Mouse (Mus musculus): Measurements from ENCODE around the gene Tmem185b. TPM values are rescaled to one million over a fixed set of nuclear protein-coding genes. Genes with fewer than 3 reads are reported as not detected.
A peak's percentile ranks its signal among the peaks of the same experiment; 100 is the strongest.

Tmem185b gene
- polyA plus RNA-seq, 3 experiments from 2014 or later: 15.6 to 20.2 (median 20.0) TPM

DNA sequence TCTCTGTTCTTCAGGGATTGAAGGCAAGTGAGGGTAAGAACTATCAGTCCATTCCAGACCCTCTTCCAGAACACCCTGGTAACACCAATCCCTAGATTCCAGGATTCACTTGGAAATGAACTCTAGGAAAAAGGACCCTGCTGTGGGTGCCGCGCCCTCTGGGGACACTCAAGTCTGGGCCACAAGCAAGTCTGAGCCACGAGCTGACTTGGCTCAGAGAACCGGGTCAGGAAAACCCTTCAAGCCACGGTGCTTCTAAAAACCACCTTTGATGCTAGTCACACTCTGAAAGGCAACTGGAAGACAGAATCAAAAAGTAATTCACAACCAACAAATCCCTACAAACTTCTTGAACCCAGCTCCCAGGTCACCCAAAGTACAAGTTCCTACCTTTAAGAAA, 22.2 kb upstream of the Tmem185b start:
- no peak for ATAC-seq

DNA sequence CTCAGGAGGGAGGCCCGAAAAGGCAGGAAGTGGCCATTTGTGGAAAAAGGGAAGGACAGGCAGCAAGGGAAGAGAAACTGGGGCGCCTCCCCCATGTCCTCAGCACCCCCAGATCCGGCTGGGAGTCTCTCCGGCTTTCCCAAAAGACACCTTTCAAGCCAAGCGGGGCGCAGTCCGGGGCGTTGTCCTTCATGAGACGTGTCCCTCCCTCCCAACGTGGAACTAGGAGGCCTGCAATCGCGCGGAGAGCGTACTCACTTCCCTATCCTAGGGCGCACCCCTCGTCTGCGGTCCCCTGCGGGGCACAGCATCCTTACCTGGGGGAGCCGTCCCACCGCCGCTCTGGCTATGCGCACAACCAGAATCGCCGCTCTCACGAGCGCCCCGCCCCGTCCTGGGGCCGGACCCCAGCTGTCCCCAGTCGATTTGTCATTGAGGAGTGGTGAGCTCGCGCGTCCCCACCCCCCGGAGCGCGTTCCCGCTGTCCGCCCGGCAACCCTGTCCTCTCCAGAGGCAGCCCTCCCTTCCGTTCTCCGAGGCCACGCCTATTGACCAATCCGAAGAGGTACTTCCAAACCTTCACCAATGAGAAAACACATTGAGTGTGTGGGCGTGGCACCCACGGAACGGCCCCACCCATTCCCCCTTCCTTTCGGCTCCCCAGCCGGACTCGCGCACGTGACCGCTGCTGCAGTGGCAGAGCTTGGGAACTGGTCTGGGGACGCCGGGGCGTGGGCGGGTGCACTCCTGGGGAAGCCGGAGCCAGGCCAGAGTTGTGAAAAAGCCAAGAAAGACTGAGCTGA, 21.5 kb upstream of the Tmem185b start, which contains the start of gene Ralb:
Ralb (minus strand) TSS at position 535 of the 803 bp plus-strand sequence.
- peak; percentile 98 for ATAC-seq

DNA sequence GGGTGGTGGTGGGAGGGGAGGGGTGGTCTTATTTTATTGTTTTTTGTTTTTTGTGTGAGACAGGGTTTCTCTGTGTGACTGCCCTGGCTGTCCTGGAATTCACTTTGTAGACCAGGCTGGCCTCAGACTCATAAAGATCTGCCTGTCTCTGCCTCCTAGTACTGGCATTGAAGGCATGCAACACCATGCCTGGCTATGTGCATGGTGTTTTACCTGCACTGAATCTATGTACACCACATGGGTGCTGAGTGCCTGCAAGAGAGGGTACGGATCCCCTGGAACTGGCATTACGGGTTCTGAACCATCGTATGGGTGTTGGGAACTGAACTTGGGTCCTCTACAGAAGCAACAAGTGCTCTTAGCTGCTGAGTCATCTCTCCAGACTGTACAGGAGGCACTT, 20.0 kb upstream of the Tmem185b start:
- ATAC-seq: no peak

DNA sequence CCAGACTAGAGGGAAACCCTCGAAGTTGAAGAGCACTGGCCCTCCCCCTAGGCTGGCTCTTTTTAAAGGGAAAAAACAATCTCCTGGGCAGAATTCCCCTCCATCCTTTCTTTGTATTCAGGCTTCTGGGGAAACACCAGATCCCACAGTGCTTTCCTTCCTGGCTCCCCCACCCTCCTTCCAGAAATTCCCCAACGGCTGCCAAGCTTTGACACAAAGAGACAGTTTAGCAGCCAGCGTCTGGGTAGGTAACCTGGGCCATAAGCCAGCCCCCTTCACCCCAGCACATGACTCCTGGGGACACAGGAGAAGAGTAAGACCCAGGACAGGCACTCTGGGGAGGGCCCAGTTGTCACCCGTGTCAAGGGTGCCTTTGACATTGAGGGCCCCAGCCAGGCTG, 17.4 kb upstream of the Tmem185b start:
- ATAC-seq: no peak

DNA sequence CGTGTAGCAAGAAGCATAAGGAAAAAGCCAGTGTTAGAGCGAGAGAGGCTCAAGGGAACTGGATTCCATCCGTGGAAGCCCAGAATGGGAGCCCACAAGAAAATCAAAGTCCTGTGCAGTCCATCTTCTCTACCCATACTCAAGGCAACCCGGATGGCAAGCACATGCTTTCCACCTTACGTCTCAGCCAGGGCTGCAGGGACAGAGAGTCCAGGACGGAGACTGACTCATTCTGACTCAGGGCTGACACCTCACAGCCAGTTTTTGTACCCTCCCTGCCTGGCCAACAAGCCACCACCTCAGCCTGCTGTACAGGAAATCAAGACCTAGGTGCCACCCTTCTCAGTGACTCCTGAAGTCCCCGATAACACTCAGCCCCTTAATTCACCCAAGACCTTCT, 16.5 kb upstream of the Tmem185b start:
- no peak for ATAC-seq

DNA sequence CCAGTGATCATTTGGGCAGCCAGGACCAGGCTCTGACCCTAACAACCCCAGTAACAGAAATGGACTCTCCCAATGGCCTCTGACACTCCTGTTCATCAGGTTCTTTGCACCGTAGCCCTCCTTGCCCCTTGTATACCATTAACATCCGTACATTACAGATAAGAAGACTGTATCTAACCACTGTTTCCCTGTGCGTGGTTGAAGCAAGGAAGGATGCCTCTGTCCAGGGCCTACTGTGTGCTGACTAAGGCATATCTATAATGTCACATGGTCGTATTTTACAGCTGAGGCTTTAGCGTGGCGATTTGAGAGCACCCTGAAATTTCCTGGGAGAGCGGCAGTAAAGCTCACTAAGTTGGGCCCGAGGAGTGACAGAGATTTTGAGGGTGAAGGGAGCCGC, 15.6 kb upstream of the Tmem185b start:
- no peak for ATAC-seq

DNA sequence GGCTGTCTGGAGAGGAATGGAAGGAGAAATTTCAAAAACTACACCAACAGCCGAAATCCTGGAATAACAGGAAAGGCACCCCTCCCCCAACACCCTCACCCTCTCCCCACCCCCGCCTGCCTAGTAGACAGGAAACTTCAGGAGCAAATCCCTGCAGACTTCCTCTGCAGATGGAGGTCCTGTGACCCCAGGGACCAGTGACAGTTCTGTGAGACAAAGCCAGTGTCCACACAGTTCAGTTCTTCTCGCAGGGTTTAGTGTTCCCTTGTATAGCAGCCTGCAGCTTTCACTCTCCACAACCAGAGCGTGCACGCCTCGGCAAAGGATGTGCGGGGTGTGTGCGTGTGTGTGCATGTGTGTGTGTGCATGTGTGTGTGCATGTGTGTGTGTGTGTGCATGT, 15.1 kb upstream of the Tmem185b start:
- ATAC-seq: no peak

DNA sequence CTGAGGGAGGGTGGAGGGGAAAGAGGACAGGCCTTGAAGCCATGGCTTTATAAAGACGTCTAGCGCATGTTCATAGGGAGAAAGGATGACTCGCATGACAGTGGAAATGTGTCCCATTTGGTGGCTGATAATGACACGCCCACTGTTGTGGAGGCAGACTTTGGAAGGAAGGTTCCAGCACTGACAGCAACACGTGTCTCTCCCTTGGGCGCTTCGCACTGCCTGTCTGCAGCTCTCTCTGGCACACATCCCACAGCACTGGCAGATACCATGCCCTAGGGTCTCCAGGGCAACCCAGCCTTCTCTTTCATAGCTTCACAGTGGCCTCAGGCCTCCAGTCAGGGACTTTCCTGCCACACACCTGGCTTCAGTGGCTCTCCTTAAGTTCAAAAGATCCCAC, 7.9 kb upstream of the Tmem185b start:
- no peak for ATAC-seq

DNA sequence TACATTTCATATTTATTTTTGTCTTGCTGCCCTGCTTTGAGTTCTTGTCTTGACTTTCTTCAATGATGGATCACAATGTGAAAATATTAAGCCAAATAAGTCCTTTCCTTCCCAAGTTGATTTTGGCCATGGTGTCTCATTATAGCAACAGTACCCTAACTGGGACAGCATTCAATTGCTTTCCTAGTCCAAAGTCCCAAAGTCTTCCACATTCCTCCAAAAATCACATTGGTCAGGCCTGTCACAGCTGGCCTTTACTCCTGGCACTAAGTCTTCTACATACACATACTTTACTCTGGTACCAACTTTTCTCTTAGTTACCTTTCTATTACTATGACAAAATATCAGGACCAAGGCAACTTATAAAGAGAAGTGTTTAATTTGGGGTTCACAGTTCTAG, 7.2 kb upstream of the Tmem185b start:
- no peak for ATAC-seq

DNA sequence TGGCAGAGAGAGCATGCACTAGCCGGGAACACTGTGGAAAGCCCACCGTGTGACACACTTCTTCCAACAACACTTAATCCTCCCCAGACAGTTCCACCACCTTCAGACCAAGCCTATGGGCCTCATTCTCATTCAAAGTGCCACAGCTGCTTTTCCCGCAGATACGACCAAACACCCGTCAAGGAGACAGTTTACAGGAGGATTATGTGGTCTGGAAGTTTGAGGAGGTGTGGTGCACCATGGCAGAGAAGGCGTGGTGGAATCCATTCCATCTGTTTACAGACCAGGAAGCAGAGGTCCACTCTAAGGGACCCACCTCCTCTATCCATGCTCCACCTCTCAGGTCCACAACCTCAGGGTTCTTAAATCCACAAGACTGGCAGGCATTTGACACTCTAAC, 6.7 kb upstream of the Tmem185b start:
- no peak for ATAC-seq

DNA sequence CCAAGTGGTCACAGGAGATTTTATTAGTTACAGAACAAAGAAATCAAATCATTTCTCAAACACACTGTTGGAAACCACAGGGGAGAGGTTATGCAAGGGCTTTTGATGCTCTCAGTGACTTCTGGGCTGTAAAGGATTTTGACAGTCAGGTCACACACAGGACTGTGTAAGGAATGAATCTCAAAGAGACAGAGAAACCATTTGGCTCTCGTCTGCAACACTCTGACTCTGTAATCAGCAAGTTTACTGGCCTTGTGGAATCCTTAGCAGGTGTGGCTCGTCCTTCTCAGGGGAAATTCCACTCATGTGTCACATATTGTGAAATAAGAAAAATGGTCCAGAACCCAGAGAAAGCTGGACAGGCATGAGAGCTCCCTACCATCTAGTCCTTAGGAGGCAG, 4.9 kb upstream of the Tmem185b start:
- ATAC-seq: no peak

DNA sequence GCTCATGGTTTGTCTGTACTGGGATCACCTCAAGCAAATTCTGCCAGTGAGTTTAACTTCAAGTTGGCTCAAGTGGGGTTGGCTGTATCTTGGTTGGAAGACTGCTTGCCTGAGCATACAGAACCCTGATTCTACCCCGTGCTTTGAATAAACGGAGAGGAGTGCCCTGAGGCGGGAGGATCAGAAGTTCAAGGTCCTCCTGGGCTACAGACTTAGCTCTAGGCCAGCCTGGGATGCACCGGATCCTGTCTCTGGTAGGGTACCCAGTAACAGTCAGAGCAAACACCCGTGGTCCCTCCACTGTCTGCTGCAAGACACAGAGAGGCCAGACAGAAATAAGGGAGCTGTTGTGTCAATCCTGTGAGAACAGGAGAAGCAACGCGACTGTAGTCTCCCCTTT, 4.3 kb upstream of the Tmem185b start:
- no peak for ATAC-seq

DNA sequence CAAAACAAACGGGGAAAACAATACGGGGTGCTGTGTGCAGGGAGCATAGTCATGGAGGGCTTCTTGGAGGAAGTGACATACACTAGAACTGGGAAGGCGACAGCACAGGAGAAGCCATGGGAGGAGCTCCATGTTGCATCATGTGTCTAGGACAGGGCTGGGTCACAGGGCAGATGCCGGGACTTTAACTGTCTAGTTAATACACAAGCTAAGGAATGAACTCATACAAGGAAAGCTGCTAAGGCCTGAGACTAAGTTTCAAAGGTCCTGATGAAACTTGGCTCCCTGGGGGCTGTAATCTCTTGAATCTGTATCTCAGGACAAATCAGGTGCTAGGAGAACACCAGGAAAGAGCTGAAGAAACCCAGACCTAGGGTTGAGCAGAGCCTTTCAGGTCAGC, 3.2 kb upstream of the Tmem185b start:
- ATAC-seq: no peak

DNA sequence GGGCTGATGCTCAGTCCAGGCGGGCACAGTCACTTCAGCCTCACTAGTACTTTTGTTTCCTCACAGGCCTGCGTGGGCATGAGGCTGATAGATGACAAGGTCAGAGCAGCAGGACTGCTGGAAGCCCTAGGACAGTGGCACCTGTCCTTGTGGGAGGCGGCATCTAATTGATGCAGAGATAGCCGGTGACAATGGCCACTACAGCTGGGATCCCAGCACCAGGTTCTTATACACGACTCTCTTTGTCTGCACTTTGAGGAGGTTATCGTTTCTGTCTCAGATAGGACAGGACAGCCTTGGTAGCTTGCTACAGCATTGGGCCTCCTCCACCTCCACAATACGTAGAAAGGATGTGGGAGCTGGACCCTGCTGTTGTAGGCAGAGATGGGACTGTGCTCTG, 2.6 kb upstream of the Tmem185b start:
- no peak for ATAC-seq

DNA sequence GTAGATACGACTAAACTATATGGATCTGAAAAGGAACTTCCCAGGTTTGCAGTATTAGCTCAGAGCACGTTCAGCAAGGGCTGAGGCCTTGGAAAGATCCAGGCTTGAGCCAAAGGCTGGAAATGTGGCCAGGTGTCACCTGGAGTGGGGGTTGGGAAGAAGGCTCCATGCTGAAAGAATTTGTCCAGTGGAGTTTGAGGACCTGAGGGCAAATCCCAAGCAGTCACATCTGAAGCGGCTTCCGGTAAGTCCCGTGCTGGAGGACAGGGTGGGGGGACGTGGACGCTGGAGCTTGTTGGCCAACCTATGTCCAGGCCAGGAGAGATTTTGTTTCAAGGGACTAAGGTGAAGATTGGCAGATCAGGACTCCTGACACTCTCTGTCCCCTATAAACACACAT, 2.1 kb upstream of the Tmem185b start:
- no peak for ATAC-seq

DNA sequence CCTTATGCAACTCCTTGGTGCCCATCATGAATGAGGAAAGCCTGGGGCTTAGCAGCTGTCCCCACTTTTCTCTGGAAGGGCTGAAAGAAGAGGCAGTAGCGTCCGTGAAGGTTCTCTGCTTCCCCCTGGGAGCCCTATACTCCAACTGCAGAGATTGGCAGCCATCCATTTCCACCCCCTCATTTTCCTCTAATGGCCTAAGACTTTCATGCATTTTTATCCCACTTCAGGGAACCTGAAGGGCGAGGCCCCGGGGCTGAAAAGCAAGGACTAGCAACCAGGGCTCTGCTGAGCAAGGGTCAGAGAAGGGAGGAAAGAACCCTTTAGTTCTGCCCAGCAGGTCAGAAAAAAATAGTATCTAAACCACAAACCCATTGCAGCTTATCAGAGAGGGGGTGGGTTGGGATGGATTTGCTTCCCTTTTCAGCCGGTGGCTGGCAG, 936 bp upstream of the Tmem185b start:
- no peak for ATAC-seq

DNA sequence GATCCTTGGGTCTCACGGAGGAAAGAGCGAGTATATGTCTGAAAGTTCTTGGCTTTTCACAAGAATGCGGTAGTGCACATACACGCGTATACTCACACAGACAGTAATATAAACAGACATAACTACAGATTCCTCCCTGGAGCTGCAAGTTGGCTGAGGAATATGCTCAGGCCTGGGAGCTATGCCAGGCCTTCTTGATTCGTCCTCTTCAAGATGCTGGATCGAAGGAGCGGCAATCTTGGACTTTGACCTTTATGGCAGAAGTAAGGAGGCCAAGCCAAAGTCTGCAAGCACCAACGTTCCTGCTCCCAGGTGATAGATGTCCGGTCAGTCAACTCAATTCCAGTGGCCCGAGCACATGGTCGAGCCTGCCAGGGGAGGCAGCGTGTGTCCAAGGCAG, 5.0 kb downstream of the Tmem185b start:
- no peak for ATAC-seq

DNA sequence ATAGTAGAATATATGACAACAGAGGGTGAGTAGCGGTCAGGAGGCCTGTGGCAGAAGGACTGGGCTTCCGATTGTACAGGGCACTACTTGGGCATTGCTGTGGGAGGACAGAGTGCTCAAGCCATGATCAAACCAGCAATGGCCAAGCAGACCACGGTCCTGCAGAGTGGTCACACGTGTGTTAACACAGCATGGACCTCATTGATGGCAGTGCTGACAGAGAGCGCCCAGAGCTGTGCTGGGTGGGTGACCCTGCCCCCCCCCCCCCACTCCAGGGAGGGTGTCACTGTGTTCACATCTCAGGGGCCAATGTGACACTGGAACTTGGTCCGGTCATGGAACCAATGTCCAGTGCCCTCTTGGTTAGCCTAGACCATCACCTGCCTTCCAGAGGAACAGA, 6.2 kb downstream of the Tmem185b start:
- ATAC-seq: no peak

DNA sequence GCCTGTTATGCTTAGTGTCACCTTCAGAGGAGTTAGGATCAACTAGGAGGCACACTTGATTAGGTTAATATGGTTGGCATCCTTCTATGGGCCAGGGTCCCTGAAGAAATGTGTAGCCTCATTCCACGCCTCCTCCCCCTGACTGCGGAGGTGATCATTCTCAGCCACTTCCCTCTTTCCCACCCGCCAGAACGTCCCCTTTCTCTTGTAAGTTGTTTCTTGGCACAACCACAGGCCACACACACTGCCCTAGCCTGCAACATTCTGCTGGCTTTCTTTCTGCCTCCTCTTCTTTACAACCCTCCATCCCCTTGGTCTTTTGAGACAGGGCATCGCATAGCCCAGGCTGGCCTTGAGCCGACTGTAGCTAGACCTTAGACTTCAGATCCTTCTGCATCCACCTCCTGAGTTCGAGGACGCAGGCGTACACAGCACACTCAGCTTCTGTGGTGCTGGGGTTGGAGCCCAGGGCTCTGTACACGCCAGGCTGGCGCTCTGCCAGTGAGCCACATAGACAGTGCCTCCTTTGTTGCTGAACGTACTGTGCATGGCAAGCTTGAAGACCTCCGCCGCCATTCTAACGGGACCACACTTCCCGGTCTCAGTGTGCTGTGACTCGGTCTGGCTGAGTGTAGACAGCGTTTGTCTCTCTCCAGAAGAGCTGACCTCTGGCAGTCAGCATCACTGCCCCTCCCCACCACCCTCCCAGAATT, 7.3 kb downstream of the Tmem185b start:
- no peak for ATAC-seq

DNA sequence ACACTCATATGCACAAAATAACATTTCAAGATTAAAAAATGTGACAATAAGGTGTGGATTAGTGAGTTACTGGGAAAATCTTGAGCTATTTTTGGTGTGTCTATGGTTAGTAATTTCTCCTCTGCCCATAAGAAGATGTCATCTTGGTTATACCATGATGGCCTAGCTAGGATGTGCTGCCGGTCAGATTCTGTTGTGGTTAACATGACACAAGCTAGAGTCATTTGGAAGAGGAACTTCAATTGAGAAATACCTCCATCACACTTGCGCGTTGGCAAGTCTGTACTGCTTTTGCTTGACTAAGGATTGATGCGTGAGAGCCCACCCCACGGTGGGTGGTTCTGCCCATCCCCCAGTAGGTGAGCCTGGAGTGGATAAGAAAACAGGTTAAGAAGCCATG, 8.4 kb downstream of the Tmem185b start:
- no peak for ATAC-seq

DNA sequence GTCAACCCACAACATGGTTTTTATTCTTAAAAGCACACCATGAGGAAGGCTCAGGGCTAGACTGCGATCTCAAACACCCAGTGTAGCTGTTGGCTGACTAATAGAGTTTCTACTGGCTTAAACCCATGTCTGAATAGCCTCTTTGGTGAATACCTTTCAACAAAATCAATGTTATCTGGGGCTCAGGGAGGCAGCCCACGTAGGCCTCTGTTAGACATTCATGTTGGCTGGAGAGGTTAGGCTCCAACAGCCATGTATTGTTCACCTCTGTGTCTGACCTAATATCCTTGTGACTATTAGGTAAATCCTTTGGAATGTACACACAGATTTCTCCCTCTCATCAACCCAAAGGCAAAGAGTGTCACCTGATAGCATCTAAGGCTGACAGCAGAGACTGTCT, 10.2 kb downstream of the Tmem185b start:
- ATAC-seq: no peak

DNA sequence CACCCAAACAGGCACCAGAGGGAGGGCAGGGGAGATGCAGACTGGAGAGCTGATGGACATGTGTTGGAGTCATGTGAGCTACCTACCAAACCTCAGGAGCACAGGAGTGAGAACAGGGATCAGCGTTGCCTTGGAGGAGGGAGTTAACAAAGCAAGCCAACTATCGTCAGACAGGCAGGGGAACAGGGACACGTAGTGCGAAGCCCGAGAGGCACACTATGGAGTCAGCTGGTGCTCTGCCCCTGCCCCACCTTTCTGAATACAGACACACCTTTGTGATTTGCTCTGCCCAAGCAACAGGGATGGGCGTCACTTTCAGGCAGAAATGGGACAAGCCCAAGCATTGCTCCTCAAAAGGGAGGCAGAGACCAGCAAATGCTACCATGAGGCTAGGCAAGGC, 11.7 kb downstream of the Tmem185b start:
- no peak for ATAC-seq

DNA sequence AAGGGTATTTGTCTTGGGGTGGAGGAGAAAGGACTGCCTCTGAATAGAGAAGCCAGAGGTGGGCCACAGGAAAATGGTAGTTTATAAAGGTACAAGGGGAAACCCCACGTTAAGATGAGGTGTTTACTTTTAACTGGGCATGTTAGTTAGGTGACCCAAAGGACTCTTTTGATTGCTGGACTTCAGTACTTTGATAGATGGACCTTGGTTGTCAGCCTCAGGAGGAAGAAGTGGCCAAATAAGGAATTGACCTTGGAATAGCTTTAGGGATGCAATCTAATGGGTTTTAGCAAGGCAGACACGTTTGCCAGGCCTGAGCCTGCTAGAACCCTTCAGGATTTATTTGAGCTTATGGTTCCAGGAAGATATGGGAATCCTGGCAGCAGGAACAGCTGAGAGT, 13.3 kb downstream of the Tmem185b start:
- no peak for ATAC-seq

DNA sequence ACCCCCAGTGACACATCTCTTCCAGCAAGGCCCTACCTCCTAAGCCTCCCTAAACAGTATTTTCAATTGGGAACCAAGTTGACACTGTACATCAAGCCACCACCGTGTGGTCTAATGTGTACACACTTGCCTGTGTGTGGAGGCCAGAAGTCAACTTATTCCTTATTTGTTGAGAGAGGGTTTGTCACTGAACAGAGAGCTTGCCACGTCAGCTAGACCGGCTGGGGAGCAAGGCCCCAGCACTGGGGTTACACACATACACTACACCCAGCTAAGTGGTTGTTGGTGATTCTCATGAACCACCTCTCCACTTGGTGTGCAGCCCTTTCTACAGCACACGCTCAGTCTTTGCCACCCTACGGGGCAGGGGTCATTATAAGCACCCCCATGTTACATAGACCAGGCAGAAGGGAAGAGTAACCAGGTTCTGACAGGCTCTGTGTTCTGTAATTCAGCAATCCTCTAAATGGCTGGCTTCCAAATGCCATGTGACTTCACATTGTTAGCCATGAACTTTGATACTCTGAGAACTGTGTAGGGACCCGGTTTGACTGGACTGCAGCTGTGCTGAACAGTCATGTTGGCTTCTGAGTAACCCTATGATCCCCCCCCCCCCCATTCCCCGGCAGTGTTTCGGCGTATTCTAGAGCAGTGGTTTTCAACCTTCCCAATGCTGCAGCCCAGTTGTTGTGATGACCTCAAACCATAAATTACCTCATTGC, 15.0 kb downstream of the Tmem185b start:
- ATAC-seq: no peak
